Mouse (Mus musculus): Measurements from ENCODE around the gene Mpo.

The Mpo gene

DNA sequence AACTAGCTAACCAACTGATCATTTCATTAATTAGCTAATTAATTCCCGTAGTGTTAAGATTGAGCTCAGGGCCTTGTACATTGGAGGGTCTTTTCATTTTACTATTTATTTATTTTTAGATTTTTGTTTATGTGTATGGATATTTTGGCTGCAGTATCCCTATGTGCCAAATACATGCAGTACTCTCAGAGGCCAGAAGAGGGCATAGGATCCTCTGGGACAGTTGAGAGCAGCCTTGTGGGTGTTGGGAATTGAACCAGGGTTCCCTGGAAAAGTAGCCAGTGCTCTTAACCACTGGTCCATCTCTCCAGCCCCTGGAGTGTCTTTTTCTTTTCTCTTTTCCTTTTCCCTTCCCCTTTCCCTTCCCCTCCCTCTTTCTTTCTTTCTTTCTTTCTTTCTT, 12.1 kb downstream of the Mpo start:
- DNase-seq (ENCODE audit: low spot score) = peak; percentile 28

DNA sequence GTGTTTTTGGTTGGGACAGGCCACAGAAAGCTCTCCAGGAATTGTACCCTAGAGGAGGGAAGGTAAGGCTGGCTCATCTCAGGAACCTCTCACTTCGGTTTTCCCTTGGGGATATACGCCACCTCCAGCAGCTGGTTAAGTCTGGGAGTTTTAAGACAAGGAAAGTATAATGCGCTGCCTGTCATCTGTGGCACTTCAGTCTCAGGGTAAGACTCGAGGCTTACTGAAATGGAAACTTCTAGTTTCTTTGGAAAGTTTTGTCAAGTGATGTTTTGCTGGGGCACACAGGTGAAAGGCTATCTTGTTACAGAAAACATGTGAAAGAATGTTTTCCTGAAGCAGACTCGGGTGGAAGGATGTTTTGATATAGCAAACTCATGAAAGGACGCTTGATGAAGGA, 14.1 kb downstream of the Mpo start:
- DNase-seq (ENCODE audit: low spot score) = no peak

DNA sequence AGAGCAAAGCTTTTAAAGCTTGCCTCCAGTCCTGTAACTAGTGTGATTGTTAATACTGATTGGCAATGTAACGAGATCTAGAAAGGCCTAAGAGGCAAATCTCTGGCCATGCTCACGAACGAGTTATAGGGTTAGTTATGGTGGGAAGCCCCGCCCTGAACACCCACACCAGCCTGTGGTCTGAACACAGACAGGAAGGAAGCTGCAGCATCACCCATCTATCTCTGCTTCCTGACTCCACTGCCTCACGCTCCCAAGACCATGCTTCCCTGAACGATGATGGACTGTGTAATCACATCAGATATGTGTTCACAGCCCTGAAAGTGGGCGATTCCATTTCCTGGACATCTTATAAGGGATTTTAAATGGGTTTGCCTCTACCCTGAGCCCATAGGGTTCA, 14.9 kb downstream of the Mpo start:
- DNase-seq (ENCODE audit: low spot score) = no peak

DNA sequence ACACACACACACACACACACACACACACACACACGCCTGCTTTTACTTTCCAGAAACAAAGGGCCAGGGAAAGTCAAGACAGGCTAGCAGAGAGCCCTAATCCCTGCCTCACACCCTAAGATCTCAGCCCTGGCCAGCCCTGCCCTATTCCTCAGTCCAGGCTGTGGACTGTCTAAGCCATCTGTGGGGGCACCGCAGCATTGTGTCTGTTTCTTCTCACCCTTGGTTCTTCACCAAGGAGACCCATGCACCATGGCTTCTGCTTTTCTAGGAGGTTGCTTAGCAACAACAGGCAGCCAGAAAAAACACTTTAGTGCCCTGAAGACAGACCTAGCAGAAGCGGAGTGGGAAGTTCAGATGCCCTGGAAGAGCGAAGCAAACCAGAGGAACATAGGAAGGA, 18.0 kb downstream of the Mpo start:
- DNase-seq (ENCODE audit: low spot score) = no peak

DNA sequence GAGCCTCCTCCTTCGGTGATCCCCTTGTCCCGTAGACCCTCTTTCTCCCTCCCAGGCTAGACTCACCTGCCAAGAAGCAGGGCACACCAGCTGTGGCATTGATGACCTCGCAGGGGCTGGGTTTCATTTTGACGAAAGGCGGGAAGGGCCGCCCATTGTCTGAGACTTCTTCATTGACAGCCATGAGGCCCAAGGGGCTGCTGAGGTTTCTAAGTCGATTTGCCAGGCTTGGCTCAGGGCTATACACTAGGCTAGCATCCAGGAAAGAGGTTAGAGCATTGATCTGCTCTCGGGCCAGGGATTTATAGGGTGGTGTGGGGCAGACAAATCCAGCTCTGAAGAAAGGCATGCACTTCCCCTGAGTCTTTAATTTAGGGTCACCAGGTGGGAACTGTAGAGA, 21.4 kb downstream of the Mpo start:
- no peak for DNase-seq (ENCODE audit: low spot score)

DNA sequence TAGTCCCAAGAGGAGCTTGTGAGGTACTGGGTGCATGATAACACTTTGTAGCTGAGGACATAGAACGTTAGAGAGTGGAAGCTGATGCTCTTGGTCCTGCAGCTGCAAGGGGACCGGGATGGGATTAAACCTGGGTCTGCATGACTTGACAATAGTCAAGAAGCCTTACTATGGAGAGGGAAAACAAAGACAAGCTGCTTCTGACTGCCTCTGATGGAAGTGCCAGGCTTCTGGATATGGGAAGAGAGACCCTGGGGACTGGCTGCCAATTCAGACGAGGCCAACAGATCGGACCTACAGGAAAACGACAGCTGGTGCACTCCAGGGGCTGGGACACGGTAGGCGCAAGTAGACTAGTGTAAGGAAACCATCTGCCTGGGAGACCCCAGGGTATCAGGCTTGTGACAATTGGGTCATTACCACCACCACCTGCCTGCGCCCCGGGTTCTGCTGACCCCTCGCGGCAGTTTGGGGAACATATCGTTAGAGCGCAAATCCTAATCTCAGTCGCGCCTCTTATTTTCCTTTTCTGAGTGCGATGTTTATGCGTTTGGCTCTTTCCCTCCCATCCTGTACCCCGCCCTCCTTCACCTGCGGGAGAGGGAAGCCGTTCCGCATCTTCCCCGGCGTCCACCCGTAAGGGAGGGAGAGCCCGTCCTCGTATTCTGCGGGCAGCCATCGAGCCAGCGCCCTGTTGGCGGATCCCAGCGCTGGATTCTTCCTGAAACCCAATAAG, 23.5 kb downstream of the Mpo start:
- DNase-seq (ENCODE audit: low spot score) = no peak

DNA sequence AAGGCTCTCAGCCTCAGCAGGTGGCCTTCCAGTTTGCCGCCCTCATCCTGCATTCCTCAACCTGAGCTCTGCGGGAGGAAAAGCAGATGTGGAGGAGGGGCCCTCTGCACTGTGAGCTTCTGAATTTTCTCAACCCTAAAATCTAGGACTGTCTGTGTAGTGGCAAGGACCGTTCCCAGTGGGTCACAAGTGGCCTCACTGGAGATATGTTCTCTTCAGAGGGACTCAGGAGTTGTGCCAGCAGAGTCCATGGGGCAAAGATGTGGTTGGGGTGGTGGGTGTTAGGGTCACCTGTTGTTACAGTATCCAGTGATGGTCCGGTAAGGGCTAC, 24.0 kb downstream of the Mpo start:
- DNase-seq (ENCODE audit: low spot score) = no peak

DNA sequence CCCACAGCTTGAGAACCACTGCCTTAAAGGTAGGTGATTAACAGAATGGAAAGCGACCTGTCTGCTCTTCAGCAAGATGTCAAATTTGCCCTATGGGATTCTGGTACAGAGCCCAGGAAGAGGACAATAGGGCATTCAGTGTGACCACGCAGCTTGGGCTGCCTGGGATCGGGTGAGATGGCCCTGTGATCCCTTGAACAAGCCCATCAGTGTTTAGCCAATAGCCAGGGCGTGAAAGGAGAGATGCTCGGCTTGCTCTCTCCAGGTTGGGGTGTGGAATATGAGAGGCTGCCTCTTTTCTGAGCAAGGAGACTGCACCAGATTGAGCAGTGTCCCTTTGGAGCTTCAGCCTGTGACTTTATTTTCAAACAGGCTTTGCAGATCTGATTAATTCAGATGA, 28.1 kb downstream of the Mpo start:
- no peak for DNase-seq (ENCODE audit: low spot score)

DNA sequence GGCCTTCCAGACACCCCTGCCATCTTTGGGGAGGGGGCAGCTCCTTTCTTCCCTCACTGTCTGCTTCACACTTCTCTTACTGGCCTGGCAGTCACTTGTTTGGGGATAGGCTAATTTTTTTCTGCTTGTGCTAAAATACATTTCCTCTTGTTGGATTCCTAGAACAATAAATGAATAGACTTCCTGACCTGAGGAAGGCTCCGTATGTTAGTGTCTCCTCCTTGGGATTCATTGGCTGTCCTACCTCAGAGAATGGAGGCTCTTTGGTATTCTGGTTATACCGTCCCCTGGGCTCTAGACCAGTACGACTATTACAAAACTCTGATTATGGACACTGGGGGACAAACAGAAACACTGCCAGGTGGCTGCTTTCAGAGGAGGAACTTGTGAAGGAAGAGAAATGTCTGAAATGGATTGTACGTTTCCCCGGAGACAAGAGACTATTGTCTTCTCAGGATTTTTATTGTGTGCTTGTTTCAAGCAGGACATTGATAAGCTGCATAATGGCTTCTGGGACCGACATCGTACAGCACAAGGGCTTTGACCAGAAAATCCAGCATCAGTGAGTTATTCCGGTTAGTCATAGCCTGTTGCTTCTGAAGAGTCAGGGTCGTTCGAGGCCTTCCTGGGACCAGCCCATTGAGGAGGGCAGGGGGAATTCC, 35.0 kb downstream of the Mpo start, which contains the start of gene Lpo:
Gene Lpo, minus strand, starts transcription at position 51 of the 662 bp plus-strand sequence.
- no peak for DNase-seq (ENCODE audit: low spot score)

DNA sequence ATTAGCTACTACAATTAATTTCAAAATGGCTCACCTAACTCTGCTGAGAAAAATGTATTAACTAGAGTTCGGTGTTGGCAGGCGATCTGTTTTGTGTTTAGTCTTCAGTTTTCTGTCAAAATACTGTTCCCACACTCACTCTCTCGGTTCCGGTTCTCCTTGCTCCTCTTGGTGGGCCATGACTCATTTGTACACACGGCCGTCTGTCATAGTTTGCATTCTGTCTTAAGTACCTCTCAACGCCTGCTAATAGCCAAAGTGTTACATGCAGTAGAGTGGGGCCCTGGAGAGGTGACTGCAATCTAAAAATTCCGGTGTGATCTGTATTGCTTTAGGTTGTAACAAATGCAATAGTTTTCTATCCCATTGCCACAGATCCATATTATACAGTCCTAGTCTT, 47.3 kb downstream of the Mpo start:
- no peak for DNase-seq (ENCODE audit: low spot score)

DNA sequence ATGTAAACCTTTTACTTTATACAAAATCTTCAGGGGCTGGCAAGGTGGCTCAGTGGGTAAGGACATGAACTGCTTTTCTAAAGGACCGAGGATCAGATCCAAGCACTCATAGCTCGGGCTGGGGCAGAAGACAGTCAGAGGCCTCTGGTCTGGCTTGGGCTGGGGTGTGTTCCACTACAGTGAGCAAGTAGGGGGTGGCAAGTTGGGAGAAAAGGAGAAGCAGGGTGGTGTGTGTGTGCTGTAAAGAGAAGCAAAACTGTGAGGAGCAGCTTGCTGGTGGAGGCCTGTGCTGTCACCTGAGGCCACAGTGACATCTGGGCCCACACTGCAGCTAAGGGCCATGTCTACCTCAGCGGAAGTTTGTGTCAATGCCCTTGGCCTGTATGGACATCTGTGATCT, 48.1 kb downstream of the Mpo start:
- no peak for DNase-seq (ENCODE audit: low spot score)

DNA sequence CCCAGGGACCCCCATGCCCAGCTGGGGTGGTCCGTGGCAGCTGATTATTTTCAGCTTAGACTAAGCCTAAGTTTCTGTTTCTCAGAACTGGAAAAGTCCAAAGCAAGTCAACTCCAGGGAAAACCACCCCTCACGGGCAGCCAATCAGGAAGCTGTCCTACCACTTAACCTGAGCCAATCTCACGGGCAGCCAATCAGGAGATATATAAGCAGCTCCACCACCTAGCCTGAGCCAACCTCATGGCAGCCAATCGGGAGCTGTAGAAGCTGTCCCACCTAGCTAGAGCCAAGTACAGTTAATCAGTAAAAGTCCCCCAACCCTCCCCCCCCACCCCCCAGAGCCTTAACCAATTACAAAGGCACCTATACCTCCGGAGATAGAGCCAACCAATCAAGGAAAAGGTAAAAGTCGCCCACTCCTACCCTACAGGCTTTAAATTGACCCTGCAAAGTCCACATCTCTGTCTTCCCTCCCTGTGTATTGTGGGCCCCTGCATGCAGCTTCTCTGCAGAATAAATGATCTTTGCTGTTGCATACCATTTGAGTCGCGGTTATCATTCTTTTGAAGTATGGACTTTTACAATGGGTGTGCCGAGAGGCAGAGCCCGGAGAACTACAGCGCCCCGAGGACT, 53.7 kb downstream of the Mpo start:
- no peak for DNase-seq (ENCODE audit: low spot score)

DNA sequence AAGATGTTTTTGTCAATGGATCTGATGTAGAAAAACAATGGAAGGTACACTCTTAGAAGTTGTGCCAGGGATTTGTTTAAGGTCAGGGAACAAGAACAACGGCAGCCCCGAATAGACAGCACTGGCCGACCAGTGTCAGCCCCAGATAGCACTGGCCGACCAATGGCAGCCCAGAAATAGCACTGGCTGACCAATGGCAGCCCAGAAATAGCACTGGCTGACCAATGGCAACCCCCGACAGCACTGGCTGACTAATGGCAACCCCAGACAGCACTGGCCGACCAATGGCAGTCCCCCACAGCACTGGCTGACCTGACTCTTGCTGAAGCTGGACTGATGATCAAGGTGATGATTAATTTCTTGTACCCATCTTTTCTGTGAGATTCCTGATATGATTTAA, 54.5 kb downstream of the Mpo start:
- no peak for DNase-seq (ENCODE audit: low spot score)

DNA sequence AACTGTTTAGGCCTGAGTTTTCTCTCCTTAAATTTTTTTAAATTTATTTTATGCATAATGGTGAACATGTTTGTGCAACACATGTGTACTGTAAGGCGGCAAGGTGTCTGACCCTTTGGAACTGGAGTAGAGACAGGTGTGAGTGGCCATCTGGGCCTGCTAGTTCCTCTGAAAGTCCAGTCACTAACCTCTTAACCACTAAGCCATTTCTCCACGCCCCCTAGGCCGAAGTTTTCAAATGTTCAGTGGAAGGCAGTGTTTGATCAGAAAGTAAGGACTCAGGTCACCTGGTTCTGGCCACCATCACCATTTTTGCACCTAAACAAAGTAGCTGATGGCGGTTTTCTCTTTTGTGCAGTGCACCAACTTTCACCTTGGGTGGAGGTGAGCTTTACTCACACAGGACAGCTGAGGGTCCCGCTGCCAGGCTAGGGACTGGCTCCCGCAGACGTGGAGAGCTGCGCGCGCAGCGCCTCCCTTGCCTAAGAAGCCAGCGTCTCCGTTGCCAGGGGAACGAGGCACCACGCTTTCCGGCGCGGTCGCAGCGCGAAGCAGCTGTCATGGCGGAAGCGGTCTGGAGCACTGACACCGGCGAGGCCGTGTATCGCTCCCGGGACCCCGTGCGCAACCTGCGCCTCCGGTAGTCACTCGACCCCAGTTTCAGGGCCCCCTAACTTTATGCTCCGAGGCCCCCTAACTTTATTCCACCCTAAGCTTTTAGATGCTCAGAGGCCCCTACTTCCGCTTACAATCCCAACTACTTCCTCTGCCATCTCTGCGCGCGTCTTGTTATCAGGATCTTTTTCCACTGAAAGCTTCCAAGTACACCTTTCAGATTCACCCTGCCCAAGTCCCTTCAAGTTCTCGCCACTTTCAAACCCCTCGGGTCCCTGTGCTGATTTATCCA, 59.6 kb downstream of the Mpo start, which contains the start of gene Mks1:
Gene Mks1, plus strand, starts transcription at position 526 of the 907 bp plus-strand sequence.
- peak; percentile 86 for DNase-seq (ENCODE audit: low spot score)

DNA sequence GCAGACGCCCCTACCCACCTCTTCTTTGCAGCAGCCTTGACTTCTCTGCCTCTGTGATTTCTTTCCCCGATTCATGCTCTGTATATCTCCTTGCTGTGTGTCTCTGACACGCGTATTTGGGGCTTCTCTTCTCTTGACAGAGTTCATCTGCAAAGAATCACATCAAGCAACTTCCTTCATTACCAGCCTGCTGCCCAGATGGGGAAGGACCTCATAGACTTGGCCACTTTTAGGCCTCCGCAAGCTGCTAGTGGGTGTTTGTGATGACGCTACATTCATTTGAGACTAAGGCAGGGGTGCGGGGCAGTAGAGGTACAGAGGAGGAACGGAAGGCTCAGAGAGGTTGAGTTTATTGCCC, 60.2 kb downstream of the Mpo start:
- DNase-seq (ENCODE audit: low spot score) = no peak
